Mouse (Mus musculus) forebrain, embryonic 13.5 days (tissue): ENCODE measurements around the gene Ifi35. TPM values are rescaled to one million over a fixed set of nuclear protein-coding genes. Genes with fewer than 3 reads are reported as not detected.
"Not testable (repeated sequence)": the region's sequence is repeated elsewhere in the genome, so short reads cannot be mapped to it uniquely, and the experiment has no call there.

Experiments used
- ATAC-seq: fragments of 200-750 bp; cut with Nextera tagmentation; 2 replicates; pipeline ENCODE4 v1.8.0; 2017
- H3K27ac ChIP-seq: fragments of 300-500 bp; sonication (generic); 2 replicates; pipeline ENCODE4 v1.5.1; 2015; ENCODE audit warnings: inconsistent platforms, mild to moderate bottlenecking, moderate library complexity
- H3K27me3 ChIP-seq: fragments of 300-500 bp; sonication (generic); 2 replicates; pipeline ENCODE4 v1.6.1; 2015; ENCODE audit warnings: mild to moderate bottlenecking, inconsistent platforms
- H3K36me3 ChIP-seq: fragments of 300-500 bp; sonication (generic); 2 replicates; pipeline ENCODE4 v1.6.1; 2015; ENCODE audit warnings: mild to moderate bottlenecking, inconsistent platforms; ENCODE audit not compliant: poor library complexity, severe bottlenecking
- H3K4me1 ChIP-seq: fragments of 300-500 bp; sonication (generic); 2 replicates; pipeline ENCODE4 v1.6.1; 2015; ENCODE audit warnings: inconsistent platforms
- H3K4me2 ChIP-seq: fragments of 300-500 bp; sonication (generic); 2 replicates; pipeline ENCODE4 v1.6.1; 2015; ENCODE audit warnings: inconsistent platforms, mild to moderate bottlenecking, moderate library complexity
- H3K4me3 ChIP-seq: fragments of 300-500 bp; sonication (generic); 2 replicates; pipeline ENCODE4 v1.5.1; 2015; ENCODE audit warnings: mild to moderate bottlenecking, inconsistent platforms
- H3K9ac ChIP-seq: fragments of 300-500 bp; sonication (generic); 2 replicates; pipeline ENCODE4 v1.6.1; 2015; ENCODE audit warnings: mild to moderate bottlenecking, inconsistent platforms
- H3K9me3 ChIP-seq: fragments of 300-500 bp; sonication (generic); replicated peaks from 2 replicates; pipeline ENCODE4 v1.6.1; 2016; ENCODE audit warnings: inconsistent platforms
- WGBS: fragments of 180-500 bp; shearing (Covaris S2); methylation state at CpG from one replicate; pipeline ENCODE4 v1.1.7; 2015; 5-methylcytosine and 5-hydroxymethylcytosine counted together
- polyA plus RNA-seq: library from polyadenylated mRNA; unstranded; fragments of >200 nt; fragmentation: Nextera tagmentation; extraction: Ambion mirVana; gene quantifications from 2 replicates; pipeline ENCODE4 v1.2.1, GENCODE M21; 2015

Ifi35 gene
- polyA plus RNA-seq, 1 experiment from 2014 or later = 2.5 TPM

GRCm38 (mm10) chr11:101433396-101433795, 14.8 kb upstream of the Ifi35 start:
- Histone ChIP-seq H3K4me2 (no peak overlapping the region), H3K4me3 (no peak overlapping the region), H3K4me1 (no peaks in the 10 kb centered on the region), H3K36me3 (peaks cover 66% of the 10 kb centered on the region), H3K9ac (no peak overlapping the region), H3K9me3 (no peaks in the 10 kb centered on the region), H3K27ac (no peak overlapping the region), H3K27me3 (no peaks in the 10 kb centered on the region)
- ATAC-seq = no peak
- WGBS = 93% methylated on average over 13 of the region's 13 CpGs

- no peaks in the 10 kb centered on the region for H3K9me3 ChIP-seq
- peaks cover 50% of the 10 kb centered on the region for H3K36me3 ChIP-seq
- no peak overlapping the region for H3K27ac ChIP-seq
- no peak for ATAC-seq
- no peak overlapping the region for H3K9ac ChIP-seq
- H3K4me2 ChIP-seq = no peak overlapping the region
- H3K27me3 ChIP-seq = no peaks in the 10 kb centered on the region
- H3K4me3 ChIP-seq = no peak overlapping the region
- WGBS = 87% methylated on average over 4 of the region's 4 CpGs
- no peaks in the 10 kb centered on the region for H3K4me1 ChIP-seq
Measured at GRCm38 (mm10) chr11:101435831-101436230, 12.4 kb upstream of the Ifi35 start.

GRCm38 (mm10) chr11:101436916-101437315, 11.3 kb upstream of the Ifi35 start:
- H3K4me3 ChIP-seq = no peak overlapping the region
- no peak overlapping the region for H3K9ac ChIP-seq
- H3K27ac ChIP-seq = no peak overlapping the region
- WGBS = 40% methylated on average over 4 of the region's 4 CpGs
- no peak for ATAC-seq
- H3K27me3 ChIP-seq = no peaks in the 10 kb centered on the region
- no peak overlapping the region for H3K4me2 ChIP-seq
- H3K9me3 ChIP-seq = no peaks in the 10 kb centered on the region
- peaks cover 39% of the 10 kb centered on the region for H3K36me3 ChIP-seq
- H3K4me1 ChIP-seq = no peaks in the 10 kb centered on the region

- H3K4me2 ChIP-seq, H3K9me3 ChIP-seq, H3K4me1 ChIP-seq, H3K9ac ChIP-seq, ATAC-seq, H3K27me3 ChIP-seq, H3K4me3 ChIP-seq, H3K27ac ChIP-seq: not testable (repeated sequence)
- H3K36me3 ChIP-seq = peaks cover 30% of the 10 kb centered on the region
- 59% methylated on average over 3 of the region's 3 CpGs for WGBS
Measured at GRCm38 (mm10) chr11:101438006-101438405, 10.2 kb upstream of the Ifi35 start.

- H3K27ac ChIP-seq, H3K27me3 ChIP-seq, ATAC-seq, H3K9ac ChIP-seq, H3K9me3 ChIP-seq: not testable (repeated sequence)
- H3K4me3 ChIP-seq = peak overlapping the region; percentile 85
- peaks cover 23% of the 10 kb centered on the region for H3K4me1 ChIP-seq
- H3K36me3 ChIP-seq = peaks cover 31% of the 10 kb centered on the region
- 37% methylated on average over 15 of the region's 15 CpGs for WGBS
- H3K4me2 ChIP-seq = peak overlapping the region; percentile 48
Measured at GRCm38 (mm10) chr11:101441450-101442126, 6.6 kb upstream of the Ifi35 start.

DNA sequence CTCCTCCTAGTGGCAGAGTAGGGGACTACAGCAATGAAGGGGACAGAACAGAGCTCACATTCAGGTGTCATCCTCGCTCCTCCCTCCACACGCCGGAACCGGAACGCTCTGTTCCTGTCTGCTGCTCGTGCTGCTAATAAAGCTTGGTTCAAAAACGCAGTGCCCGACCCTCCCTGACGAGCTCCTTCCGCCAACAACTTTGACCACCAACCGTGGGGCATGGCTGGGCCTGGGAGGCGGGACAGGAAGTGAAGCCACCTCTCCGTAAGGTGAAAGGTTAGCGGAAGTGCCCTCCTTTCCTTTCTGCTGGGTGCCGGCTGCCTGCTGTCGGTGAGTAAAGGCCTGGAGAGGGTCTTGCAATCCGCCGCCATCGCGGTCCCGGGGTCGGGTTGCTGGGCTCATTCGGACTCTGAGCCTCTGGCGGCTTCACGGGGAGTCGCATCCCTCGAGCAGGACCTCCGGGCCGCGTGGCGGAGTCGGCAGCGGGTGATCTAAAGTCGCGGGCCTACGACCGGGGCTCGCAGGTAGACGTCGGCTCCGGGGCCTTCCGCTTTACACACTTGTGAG, 6.0 kb upstream of the Ifi35 start, which contains the start of gene Rpl27:
Rpl27 (plus strand) TSS at position 172 of the 567 bp plus-strand sequence.
- Histone ChIP-seq H3K27me3 (no peaks in the 10 kb centered on the region), H3K4me2 (peak within 1 kb of the TSS; percentile 97), H3K36me3 (peaks cover 31% of the 10 kb centered on the region), H3K4me3 (peak within 1 kb of the TSS; percentile 85), H3K4me1 (peaks cover 23% of the 10 kb centered on the region), H3K9me3 (no peaks in the 10 kb centered on the region), H3K27ac (peak within 1 kb of the TSS; percentile 92), H3K9ac (peak within 1 kb of the TSS; percentile 97)
- peak; percentile 98 for ATAC-seq
- WGBS = 0% methylated on average over 42 of the region's 42 CpGs

GRCm38 (mm10) chr11:101442760-101443159, 5.4 kb upstream of the Ifi35 start:
- ATAC-seq = no peak
- peak overlapping the region; percentile 97 for H3K9ac ChIP-seq
- under 1% methylated on average over 14 of the region's 14 CpGs for WGBS

GRCm38 (mm10) chr11:101446319-101446718, 1.9 kb upstream of the Ifi35 start:
- no peaks in the 10 kb centered on the region for H3K9me3 ChIP-seq
- WGBS = 96% methylated on average over 1 of the region's 1 CpGs
- no peak for ATAC-seq
- no peak overlapping the region for H3K9ac ChIP-seq
- H3K4me2 ChIP-seq = no peak overlapping the region
- no peak overlapping the region for H3K27ac ChIP-seq
- H3K4me1 ChIP-seq = peaks cover 23% of the 10 kb centered on the region
- no peak overlapping the region for H3K4me3 ChIP-seq
- peaks cover 31% of the 10 kb centered on the region for H3K36me3 ChIP-seq
- no peaks in the 10 kb centered on the region for H3K27me3 ChIP-seq

More at GRCm38 (mm10) chr11:101442760-101443159, 5.4 kb upstream of the Ifi35 start:
- Histone ChIP-seq H3K4me2 (peak overlapping the region; percentile 97), H3K36me3 (peaks cover 31% of the 10 kb centered on the region), H3K4me1 (peaks cover 23% of the 10 kb centered on the region), H3K4me3 (peak overlapping the region; percentile 85), H3K27ac (peak overlapping the region; percentile 92), H3K9me3 (no peaks in the 10 kb centered on the region), H3K27me3 (no peaks in the 10 kb centered on the region)

- not testable (repeated sequence) for H3K27ac ChIP-seq, H3K9me3 ChIP-seq, H3K9ac ChIP-seq, H3K4me2 ChIP-seq, H3K4me3 ChIP-seq, H3K27me3 ChIP-seq, ATAC-seq
- H3K36me3 ChIP-seq = peaks cover 31% of the 10 kb centered on the region
- WGBS = 91% methylated on average over 8 of the region's 8 CpGs
- peaks cover 23% of the 10 kb centered on the region for H3K4me1 ChIP-seq
Measured at GRCm38 (mm10) chr11:101446860-101447259, 1.3 kb upstream of the Ifi35 start.

- no peak overlapping the region for H3K9ac ChIP-seq
- H3K27ac ChIP-seq = no peak overlapping the region
- H3K36me3 ChIP-seq = peaks cover 31% of the 10 kb centered on the region
- peaks cover 23% of the 10 kb centered on the region for H3K4me1 ChIP-seq
- no peak overlapping the region for H3K4me2 ChIP-seq
- H3K27me3 ChIP-seq = no peaks in the 10 kb centered on the region
- H3K9me3 ChIP-seq = no peaks in the 10 kb centered on the region
- no peak overlapping the region for H3K4me3 ChIP-seq
- ATAC-seq = no peak
- 88% methylated on average over 5 of the region's 5 CpGs for WGBS
Measured at GRCm38 (mm10) chr11:101447786-101448185, 421 bp upstream of the Ifi35 start.

DNA sequence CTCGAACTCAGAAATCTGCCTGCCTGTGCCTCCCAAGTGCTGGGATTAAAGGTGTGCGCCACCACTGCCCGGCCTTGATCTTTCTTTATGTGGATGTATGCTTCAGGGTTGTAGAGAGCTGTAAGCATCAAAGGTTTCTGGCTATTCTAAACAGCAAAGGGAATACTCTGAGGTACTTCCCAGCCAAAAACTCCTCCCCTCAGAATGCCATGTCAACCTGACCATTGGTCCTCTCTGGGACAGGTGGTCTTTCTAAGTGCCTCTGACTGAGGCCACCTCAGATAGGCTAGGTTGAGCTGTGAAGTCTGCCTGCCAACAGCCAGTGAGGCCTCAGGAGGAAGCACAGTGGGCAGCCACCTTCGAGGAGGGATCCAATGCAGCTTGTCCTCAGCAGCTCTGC, 692 bp downstream of the Ifi35 start:
- no peak for ATAC-seq
- Histone ChIP-seq H3K4me2 (no peak overlapping the region), H3K36me3 (peaks cover 23% of the 10 kb centered on the region), H3K4me3 (no peak overlapping the region), H3K4me1 (peaks cover 12% of the 10 kb centered on the region), H3K9me3 (no peaks in the 10 kb centered on the region), H3K27ac (no peak overlapping the region), H3K9ac (no peak overlapping the region), H3K27me3 (no peaks in the 10 kb centered on the region)
- WGBS = 78% methylated on average over 4 of the region's 4 CpGs

- peaks cover 16% of the 10 kb centered on the region for H3K36me3 ChIP-seq
- not testable (repeated sequence) for H3K9me3 ChIP-seq, H3K27me3 ChIP-seq, H3K4me3 ChIP-seq, H3K4me2 ChIP-seq, H3K27ac ChIP-seq, H3K9ac ChIP-seq, ATAC-seq
- peaks cover 10% of the 10 kb centered on the region for H3K4me1 ChIP-seq
- WGBS = 87% methylated on average over 4 of the region's 4 CpGs
Measured at GRCm38 (mm10) chr11:101449596-101449995, 1.4 kb downstream of the Ifi35 start.
